Mouse (Mus musculus) liver, embryonic 13.5 days (tissue): ENCODE results near the gene Tti1. TPM values are rescaled to one million over a fixed set of nuclear protein-coding genes. Genes with fewer than 3 reads are reported as not detected.
A peak's percentile ranks its signal among the peaks of the same experiment; 100 is the strongest.

ENCODE experiments used
- ATAC-seq: fragments of 200-750 bp; cut with Nextera tagmentation; 2 replicates; pipeline ENCODE4 v1.8.0; 2017; ENCODE audit warnings: low read depth, mild to moderate bottlenecking, moderate number of reproducible peaks, moderate library complexity
- DNase-seq: peaks from one replicate; pipeline ENCODE4 v3.0.0; 2022
- H3K27ac ChIP-seq: fragments of 300-500 bp; sonication (generic); 2 replicates; pipeline ENCODE4 v1.5.1; 2015; ENCODE audit warnings: moderate library complexity, mild to moderate bottlenecking, inconsistent platforms
- H3K27me3 ChIP-seq: fragments of 300-500 bp; sonication (generic); 2 replicates; pipeline ENCODE4 v1.6.1; 2015; ENCODE audit warnings: mild to moderate bottlenecking, inconsistent platforms
- H3K36me3 ChIP-seq: fragments of 300-500 bp; sonication (generic); 2 replicates; pipeline ENCODE4 v1.6.1; 2015; ENCODE audit warnings: mild to moderate bottlenecking, inconsistent platforms
- H3K4me1 ChIP-seq: fragments of 300-500 bp; sonication (generic); replicated peaks from 2 replicates; pipeline ENCODE4 v1.6.1; 2015; ENCODE audit warnings: inconsistent platforms
- H3K4me2 ChIP-seq: fragments of 300-500 bp; sonication (generic); 2 replicates; pipeline ENCODE4 v1.6.1; 2015; ENCODE audit warnings: inconsistent platforms, mild to moderate bottlenecking, moderate library complexity
- H3K4me3 ChIP-seq: fragments of 300-500 bp; sonication (generic); replicated peaks from 2 replicates; pipeline ENCODE4 v1.5.1; 2015; ENCODE audit warnings: mild to moderate bottlenecking, inconsistent platforms
- H3K9ac ChIP-seq: fragments of 300-500 bp; sonication (generic); 2 replicates; pipeline ENCODE4 v1.6.1; 2015; ENCODE audit warnings: mild to moderate bottlenecking, inconsistent platforms
- H3K9me3 ChIP-seq: fragments of 300-500 bp; sonication (generic); replicated peaks from 2 replicates; pipeline ENCODE4 v1.6.1; 2016; ENCODE audit warnings: inconsistent platforms
- WGBS: fragments of 180-500 bp; shearing (Covaris S2); methylation state at CpG from one replicate; pipeline ENCODE4 v1.1.7; 2015; ENCODE audit not compliant: insufficient replicate concordance; 5-methylcytosine and 5-hydroxymethylcytosine counted together
- polyA plus RNA-seq: library from polyadenylated mRNA; unstranded; fragments of >200 nt; fragmentation: Nextera tagmentation; extraction: Ambion mirVana; gene quantifications from 2 replicates; pipeline ENCODE4 v1.2.1, GENCODE M21; 2015

Tti1 gene
- polyA plus RNA-seq, 1 experiment from 2014 or later, result 14.0 TPM

DNA sequence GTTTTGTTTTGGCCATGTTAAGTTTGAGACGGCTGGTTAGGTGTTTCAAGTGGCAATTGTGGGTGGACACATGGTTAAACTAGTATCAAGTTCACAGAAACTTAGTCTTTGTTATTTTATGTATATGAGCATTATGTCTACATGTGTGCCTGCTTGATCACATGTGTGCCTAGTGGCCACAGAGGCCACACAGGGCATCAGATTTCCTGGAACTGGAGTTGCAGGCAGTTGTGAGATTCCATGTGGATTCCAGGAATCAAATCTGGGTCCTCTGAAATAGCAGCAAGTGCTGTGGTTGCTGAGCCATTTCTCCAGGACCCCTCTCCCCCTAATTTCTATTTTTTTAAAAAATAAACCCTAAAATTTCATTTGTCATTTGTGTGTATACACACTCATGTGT is 11.4 kb upstream of the Tti1 start:
- no peak overlapping the region for H3K4me2 ChIP-seq
- peaks cover 72% of the 10 kb centered on the region for H3K36me3 ChIP-seq
- WGBS, result 74% methylated on average over 1 of the region's 1 CpGs
- H3K27me3 ChIP-seq, result no peaks in the 10 kb centered on the region
- H3K27ac ChIP-seq, result no peak overlapping the region
- H3K4me3 ChIP-seq, result no peak overlapping the region
- DNase-seq (no peak), ATAC-seq (no peak)
- H3K9me3 ChIP-seq, result no peaks in the 10 kb centered on the region
- no peak overlapping the region for H3K9ac ChIP-seq
- H3K4me1 ChIP-seq, result peaks cover 32% of the 10 kb centered on the region

DNA sequence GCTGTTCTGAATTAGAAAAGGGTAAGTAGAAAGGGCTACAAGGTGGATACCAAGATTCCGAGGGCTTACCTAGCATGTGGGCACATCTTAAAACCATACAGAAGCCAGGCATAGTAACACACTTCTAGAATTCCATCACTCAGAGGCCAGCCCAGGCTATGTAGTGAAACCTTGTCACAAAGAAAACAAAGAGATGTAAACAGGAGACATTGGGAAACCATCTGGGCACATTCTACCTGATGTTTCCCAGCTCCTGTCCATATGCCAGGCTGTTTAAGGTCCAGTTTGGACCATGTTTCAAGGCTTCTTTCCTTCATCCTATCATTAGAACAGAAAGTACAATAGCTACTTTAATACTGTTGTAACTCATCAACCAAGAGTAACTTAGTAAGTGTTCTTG is 9.3 kb upstream of the Tti1 start:
- no peak overlapping the region for H3K4me2 ChIP-seq
- no peaks in the 10 kb centered on the region for H3K27me3 ChIP-seq
- peaks cover 57% of the 10 kb centered on the region for H3K36me3 ChIP-seq
- peaks cover 48% of the 10 kb centered on the region for H3K4me1 ChIP-seq
- no peak for ATAC-seq
- no peaks in the 10 kb centered on the region for H3K9me3 ChIP-seq
- peak overlapping the region; percentile 34; the same call in 1 of the 2 replicates for H3K9ac ChIP-seq
- DNase-seq, result no peak
- whole genome bisulfite sequencing, result 77% methylated on average over 1 of the region's 1 CpGs
- no peak overlapping the region; the same call in 1 of the 2 replicates for H3K27ac ChIP-seq
- no peak overlapping the region for H3K4me3 ChIP-seq

DNA sequence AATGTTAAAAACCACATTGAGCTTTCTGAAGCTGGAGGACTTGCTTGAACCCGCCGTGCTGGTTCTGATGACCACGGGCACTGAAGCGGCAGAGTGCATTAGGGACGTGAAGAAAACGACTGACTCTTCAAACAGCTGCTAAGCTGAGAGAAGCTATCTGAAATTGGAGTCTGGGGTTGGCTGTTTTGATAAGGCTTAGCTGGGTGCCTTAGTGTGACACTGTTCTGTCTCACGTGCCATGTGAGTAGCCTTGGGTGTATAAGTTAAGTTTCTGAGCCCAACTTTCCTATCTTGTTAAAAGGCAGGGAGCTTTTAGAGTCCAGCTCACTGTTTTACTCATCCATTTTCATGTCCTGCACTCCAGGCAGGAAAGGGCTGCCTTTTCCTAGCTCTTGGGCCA is 8.7 kb upstream of the Tti1 start:
- Histone ChIP-seq H3K4me3 (no peak overlapping the region), H3K4me1 (peaks cover 54% of the 10 kb centered on the region), H3K27me3 (no peaks in the 10 kb centered on the region), H3K9me3 (no peaks in the 10 kb centered on the region), H3K9ac (peak overlapping the region; percentile 34; the same call in 1 of the 2 replicates), H3K4me2 (0 out of 2 replicates have a peak overlapping the region, but pooled peaks have one; percentile 7), H3K36me3 (peaks cover 57% of the 10 kb centered on the region), H3K27ac (peak overlapping the region; percentile 58; the same call in 1 of the 2 replicates)
- peak; percentile 13 for DNase-seq
- peak; percentile 95 for ATAC-seq
- whole genome bisulfite sequencing, result 24% methylated on average over 7 of the region's 7 CpGs

DNA sequence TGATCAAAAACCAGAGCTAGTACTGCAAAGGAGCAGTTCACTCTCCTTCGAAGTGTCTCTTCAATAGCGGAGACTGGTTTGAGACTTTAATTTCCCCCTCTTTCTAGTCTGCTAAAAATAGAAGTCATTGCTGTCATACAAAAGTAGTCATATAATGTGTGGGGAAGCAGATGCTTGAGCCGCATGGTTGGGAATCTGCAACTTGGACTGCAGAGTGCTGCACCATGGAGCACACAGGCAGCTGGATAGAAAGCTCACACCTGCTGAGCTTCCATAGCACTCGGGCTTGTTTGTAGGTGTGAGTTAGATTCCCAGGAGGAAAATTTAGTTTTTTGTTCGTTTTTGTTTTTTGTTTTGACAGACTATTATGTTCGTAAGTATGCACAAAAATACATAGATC is 8.2 kb upstream of the Tti1 start:
- peaks cover 59% of the 10 kb centered on the region for H3K4me1 ChIP-seq
- 77% methylated on average over 6 of the region's 6 CpGs for WGBS

DNA sequence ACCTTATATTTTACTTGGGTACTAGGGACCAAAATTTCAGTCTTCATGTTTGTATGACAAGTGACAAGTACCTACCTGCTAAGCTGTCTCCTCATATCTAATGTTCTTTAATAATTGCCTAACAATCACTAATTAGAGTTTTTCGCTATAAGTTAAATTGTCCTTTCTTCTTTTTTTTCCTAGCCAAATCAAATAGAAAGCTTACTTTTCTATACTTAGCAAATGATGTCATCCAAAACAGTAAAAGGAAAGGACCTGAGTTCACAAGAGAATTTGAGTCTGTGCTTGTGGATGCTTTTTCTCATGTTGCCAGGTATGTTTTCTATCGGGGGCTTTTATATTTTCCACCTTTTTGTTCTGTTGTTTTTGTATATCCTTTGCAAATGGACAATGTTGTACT is 7.6 kb upstream of the Tti1 start:
- ATAC-seq (no peak), DNase-seq (no peak)
- WGBS, result 89% methylated on average over 2 of the region's 2 CpGs
- H3K4me1 ChIP-seq, result peaks cover 65% of the 10 kb centered on the region
- no peak overlapping the region for H3K4me2 ChIP-seq
- H3K9me3 ChIP-seq, result no peaks in the 10 kb centered on the region
- H3K36me3 ChIP-seq, result peaks cover 51% of the 10 kb centered on the region
- no peak overlapping the region for H3K9ac ChIP-seq
- no peak overlapping the region for H3K27ac ChIP-seq
- H3K27me3 ChIP-seq, result no peaks in the 10 kb centered on the region
- no peak overlapping the region for H3K4me3 ChIP-seq

More for the DNA sequence above, 8.2 kb upstream of the Tti1 start:
- ATAC-seq, result no peak
- H3K9me3 ChIP-seq, result no peaks in the 10 kb centered on the region
- no peak overlapping the region for H3K4me3 ChIP-seq
- H3K9ac ChIP-seq, result peak overlapping the region; percentile 33; the same call in 1 of the 2 replicates
- DNase-seq, result no peak
- peak overlapping the region; percentile 51 for H3K27ac ChIP-seq
- no peaks in the 10 kb centered on the region for H3K27me3 ChIP-seq
- peaks cover 52% of the 10 kb centered on the region for H3K36me3 ChIP-seq
- peak overlapping the region; percentile 17; the same call in 1 of the 2 replicates for H3K4me2 ChIP-seq

DNA sequence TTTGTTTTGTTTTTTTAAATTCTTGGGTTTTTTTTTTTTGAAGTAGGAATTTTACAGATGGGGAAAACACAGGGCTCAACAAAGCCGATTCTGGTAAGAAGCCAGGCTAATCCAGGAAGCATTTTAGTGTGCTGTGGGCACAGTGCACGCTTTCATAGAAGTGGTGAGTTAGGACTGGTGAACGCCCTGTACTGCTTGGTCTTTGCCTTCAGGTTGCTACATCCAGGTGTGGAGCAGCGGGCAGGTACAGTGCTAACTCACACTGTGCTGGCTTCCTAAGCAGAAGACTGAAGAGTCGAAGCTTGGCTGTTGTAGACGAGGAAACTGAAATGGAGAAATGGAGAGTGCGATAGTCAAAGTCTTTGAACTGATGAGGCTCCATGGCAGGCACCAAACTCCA is 1.8 kb upstream of the Tti1 start:
- Histone ChIP-seq H3K4me3 (peak overlapping the region; percentile 98), H3K9me3 (no peaks in the 10 kb centered on the region), H3K27me3 (no peaks in the 10 kb centered on the region), H3K27ac (peak overlapping the region; percentile 87), H3K4me1 (peaks cover 65% of the 10 kb centered on the region), H3K9ac (peak overlapping the region; percentile 98), H3K4me2 (peak overlapping the region; percentile 90), H3K36me3 (peaks cover 10% of the 10 kb centered on the region; the same call in 1 of the 2 replicates)
- DNase-seq, result no peak
- no peak for ATAC-seq
- 66% methylated on average over 7 of the region's 7 CpGs for WGBS

DNA sequence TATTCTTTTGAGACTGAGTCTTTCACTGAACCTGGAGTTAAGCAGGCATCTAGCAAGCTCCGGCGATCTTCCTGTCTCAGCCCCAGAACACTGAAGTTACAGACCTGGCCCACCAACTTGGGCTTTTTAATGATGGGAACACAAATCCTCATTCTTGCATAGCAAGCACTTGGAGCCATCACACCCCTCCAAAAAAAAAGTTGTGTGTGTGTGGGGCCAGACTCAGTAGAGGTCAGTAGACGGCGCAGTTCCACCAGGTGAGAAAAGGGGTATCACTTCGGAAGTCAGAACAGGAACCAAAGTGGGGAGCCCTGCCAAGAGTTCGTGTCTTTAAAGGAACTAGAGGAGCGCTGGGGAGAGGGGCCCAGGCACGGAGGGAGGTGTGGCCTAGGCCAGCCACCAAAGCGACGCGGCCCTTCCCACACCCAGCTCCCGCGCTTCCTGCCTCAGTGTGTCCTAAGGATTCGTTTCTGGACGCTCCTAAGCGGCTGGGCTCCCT is 329 bp downstream of the Tti1 start:
- H3K27me3 ChIP-seq, result no peaks in the 10 kb centered on the region
- WGBS, result 2% methylated on average over 16 of the region's 16 CpGs
- DNase-seq (no peak), ATAC-seq (no peak)
- H3K9ac ChIP-seq, result peak overlapping the region; percentile 98
- H3K9me3 ChIP-seq, result no peaks in the 10 kb centered on the region
- H3K4me2 ChIP-seq, result peak overlapping the region; percentile 90
- H3K4me1 ChIP-seq, result peaks cover 53% of the 10 kb centered on the region
- peak overlapping the region; percentile 98 for H3K4me3 ChIP-seq
- peak overlapping the region; percentile 87 for H3K27ac ChIP-seq
- peaks cover 5% of the 10 kb centered on the region; the same call in 1 of the 2 replicates for H3K36me3 ChIP-seq

DNA sequence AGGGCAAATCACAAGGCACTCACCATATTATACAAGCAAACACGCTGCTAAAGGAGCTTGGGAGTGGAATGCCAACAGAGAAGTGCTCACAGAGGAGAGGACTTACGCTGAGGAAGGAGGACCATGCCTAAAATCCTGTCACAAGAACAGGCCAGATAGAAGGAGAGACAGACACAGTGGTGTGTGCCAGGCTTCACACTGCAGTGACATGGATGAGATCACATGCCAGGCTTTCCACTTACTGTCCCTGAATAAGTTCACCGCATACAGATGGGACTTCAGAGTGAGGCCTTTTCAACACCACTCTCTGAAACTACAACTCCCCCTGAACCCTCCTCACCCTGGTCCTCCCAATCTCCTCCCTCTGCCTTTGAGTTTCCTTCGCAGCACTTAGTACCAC is 10.9 kb downstream of the Tti1 start:
- no peaks in the 10 kb centered on the region; the same call in 1 of the 2 replicates for H3K36me3 ChIP-seq
- no peak for DNase-seq

DNA sequence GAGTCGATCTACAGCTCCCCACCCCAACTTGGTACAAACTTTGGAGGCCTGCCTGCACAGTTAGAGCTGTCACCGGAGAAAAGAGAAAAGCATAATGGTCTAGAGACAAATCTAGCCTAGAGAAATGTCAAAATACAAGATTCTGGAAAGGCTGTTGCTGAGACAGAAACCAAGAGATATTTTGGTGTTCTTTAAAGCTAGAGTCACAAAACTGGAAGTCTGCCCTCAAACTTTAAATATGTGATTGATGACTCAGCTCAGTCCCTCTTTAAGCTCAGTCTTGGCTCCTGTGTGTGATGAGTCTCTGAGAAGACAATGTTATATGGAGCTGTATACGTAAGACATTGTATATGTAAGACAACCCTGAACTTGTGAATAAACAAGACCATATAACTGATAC is 15.6 kb downstream of the Tti1 start:
- no peak overlapping the region for H3K4me2 ChIP-seq
- DNase-seq, result no peak
- ATAC-seq, result no peak
- no peaks in the 10 kb centered on the region for H3K4me1 ChIP-seq
- no peaks in the 10 kb centered on the region for H3K27me3 ChIP-seq
- H3K9ac ChIP-seq, result no peak overlapping the region
- 82% methylated on average over 3 of the region's 3 CpGs for WGBS
- no peaks in the 10 kb centered on the region for H3K9me3 ChIP-seq
- peaks cover 22% of the 10 kb centered on the region for H3K36me3 ChIP-seq
- H3K27ac ChIP-seq, result no peak overlapping the region
- H3K4me3 ChIP-seq, result no peak overlapping the region

More for the DNA sequence above, 10.9 kb downstream of the Tti1 start:
- H3K27me3 ChIP-seq, result no peaks in the 10 kb centered on the region
- no peaks in the 10 kb centered on the region for H3K9me3 ChIP-seq
- H3K9ac ChIP-seq, result no peak overlapping the region
- H3K4me3 ChIP-seq, result no peak overlapping the region
- no peak for ATAC-seq
- H3K27ac ChIP-seq, result no peak overlapping the region
- H3K4me1 ChIP-seq, result no peaks in the 10 kb centered on the region
- no peak overlapping the region for H3K4me2 ChIP-seq
- 85% methylated on average over 4 of the region's 4 CpGs for WGBS

DNA sequence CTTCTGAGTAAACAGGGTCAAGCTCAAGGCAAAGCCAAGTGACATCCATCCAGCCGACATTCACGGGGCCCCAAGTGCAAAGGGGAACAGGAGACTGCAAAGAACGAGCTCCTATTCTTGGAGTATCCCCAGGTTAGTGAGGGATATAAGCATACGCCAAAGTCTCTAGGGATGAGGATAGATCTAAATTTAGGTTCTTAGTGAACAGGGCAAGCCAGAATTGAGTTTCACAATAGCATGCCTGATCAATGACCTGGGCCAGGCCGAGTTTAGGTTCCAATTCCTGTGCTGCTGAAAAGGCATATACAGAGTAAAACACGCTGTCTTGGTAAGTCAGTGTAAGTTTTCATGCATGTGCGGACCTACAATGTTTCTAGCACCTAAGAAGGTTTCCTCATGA is 18.9 kb downstream of the Tti1 start:
- Histone ChIP-seq H3K27ac (no peak overlapping the region), H3K36me3 (peaks cover 50% of the 10 kb centered on the region), H3K27me3 (no peaks in the 10 kb centered on the region), H3K4me3 (no peak overlapping the region), H3K9me3 (no peaks in the 10 kb centered on the region), H3K9ac (no peak overlapping the region), H3K4me2 (no peak overlapping the region), H3K4me1 (peaks cover 11% of the 10 kb centered on the region)
- no peak for ATAC-seq
- 83% methylated on average over 7 of the region's 7 CpGs for WGBS
- no peak for DNase-seq

DNA sequence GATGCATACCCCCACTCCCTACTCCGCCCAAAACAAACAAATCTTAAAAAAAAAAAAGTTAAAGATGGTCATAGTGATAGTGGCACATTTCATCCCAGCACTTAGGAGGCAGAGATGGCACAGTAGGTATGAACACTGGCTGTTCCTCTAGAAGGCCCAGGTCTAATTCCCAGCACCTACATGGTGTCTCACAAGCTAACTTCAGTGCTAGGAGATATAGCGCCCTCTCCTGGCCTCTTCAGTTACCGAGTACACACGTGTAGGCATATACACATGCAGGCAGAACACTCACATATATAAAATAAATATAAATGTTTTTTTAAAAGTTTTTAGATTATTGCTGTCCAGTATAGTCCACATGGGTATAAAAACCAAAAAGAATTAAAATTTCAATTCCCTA is 22.6 kb downstream of the Tti1 start:
- Histone ChIP-seq H3K4me3 (no peak overlapping the region), H3K27me3 (no peaks in the 10 kb centered on the region), H3K9me3 (no peaks in the 10 kb centered on the region), H3K36me3 (peaks cover 59% of the 10 kb centered on the region), H3K9ac (no peak overlapping the region), H3K4me1 (peaks cover 14% of the 10 kb centered on the region), H3K4me2 (no peak overlapping the region), H3K27ac (no peak overlapping the region)
- no peak for ATAC-seq
- no peak for DNase-seq
- 89% methylated on average over 4 of the region's 4 CpGs for WGBS

DNA sequence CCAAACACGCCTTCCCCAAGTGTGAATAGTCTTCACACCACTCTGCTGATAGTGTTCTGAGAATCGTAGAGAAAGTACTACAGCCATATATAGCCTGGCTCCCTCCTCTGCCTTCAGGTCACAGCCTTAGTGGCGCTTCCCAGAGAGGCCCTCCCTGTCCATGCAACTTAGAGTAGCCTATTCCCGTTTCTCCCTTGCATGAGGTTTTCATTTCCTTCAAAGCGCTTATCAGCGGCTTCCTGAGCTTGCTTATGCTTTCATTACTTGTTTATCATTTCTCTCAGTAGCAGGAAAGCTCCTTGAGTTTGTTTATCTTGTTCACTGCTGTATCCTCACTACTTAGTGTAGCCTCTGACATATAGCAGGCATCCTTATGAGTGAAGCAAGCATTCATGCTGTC is 23.6 kb downstream of the Tti1 start:
- Histone ChIP-seq H3K36me3 (peaks cover 58% of the 10 kb centered on the region), H3K27ac (peak overlapping the region; percentile 53), H3K27me3 (no peaks in the 10 kb centered on the region), H3K4me1 (peaks cover 14% of the 10 kb centered on the region), H3K9me3 (no peaks in the 10 kb centered on the region), H3K9ac (no peak overlapping the region), H3K4me3 (no peak overlapping the region), H3K4me2 (no peak overlapping the region)
- DNase-seq, result no peak
- 60% methylated on average over 6 of the region's 6 CpGs for WGBS
- ATAC-seq, result peak; percentile 58; the same call in 1 of the 2 replicates
